ENCODE assay signal across 10 mouse cellular contexts in the genomic region with DNA sequence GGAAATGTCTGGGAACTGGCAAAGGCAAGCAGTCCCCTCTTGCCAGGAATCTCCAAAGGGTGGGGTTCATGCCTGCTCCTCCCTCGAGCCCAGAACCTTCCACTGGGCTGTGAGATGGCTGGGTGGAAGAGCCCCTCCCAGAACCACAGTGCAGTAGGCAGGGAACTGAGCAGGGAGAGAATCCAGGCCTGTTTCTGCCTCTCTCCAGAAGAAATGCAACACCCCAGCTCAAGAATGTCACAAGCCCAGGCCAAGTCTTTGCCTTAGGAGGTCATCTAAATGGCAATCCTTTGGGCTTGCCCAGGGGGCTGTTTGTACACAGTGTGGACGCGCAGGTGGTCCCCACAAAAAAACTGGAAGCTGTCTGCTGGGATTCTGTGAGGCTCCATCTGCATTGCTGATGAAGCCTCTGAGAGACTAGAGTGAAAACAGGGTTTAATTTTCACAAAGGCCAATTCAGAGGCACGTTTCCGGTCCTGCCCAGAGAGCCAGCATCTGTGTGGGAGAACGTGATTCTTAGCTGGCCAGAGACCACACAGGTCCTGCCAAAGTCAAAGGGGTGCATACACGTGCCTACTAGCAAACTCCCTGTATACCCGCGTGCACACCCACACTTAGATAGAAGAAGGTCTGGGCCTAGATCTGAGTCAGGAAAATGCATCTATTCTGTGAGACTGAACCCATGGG.
A peak's percentile ranks its signal among the peaks of the same experiment; 100 is the strongest.
DNase-seq lines count a peak whose midpoint lies in the region; ATAC-seq lines count a peak whose summit lies in the region.
"Had no signal": no experiment of that assay in that cellular context is flagged by ENCODE, and none has a peak within 500 bp of the region (broad histone marks: within the 10 kb centered on the region; RNA-seq: fewer than 3 reads in every experiment).

No protein-coding gene starts in this region.

- H3K4me2 ChIP-seq in heart, embryonic 16.5 days (ENCODE audit: low read depth, low read length): no peak overlapping the region
- H3K4me2 ChIP-seq in midbrain, embryonic 16.5 days (ENCODE audit: low read length): no peak overlapping the region
- H3K4me2 ChIP-seq: limb, embryonic 12.5 days had no signal

- no peak overlapping the region for H3K4me3 ChIP-seq in heart, embryonic 16.5 days (ENCODE audit: low read length)
- H3K4me3 ChIP-seq in midbrain, embryonic 16.5 days (ENCODE audit: low read depth, low read length): no peak overlapping the region
- H3K4me3 ChIP-seq: limb, embryonic 12.5 days had no signal

- WGBS in heart, embryonic 16.5 days: 66% methylated on average over 9 of the region's 9 CpGs
- 37% methylated on average over 9 of the region's 9 CpGs for WGBS in midbrain, embryonic 16.5 days

- H3K27ac ChIP-seq in heart, embryonic 16.5 days (ENCODE audit: low read length): no peak overlapping the region; the same call in 1 of the 2 replicates
- H3K27ac ChIP-seq in midbrain, embryonic 16.5 days (ENCODE audit: low read length): 0 out of 2 replicates have a peak overlapping the region, but pooled peaks have one; percentile 18
- H3K27ac ChIP-seq: limb, embryonic 12.5 days had no signal

- intact Hi-C loops in left cerebral cortex, postnatal 4 days (cut with DNase I): no loop called here

- no peaks in the 10 kb centered on the region for H3K36me3 ChIP-seq in heart, embryonic 16.5 days (ENCODE audit: control insufficient read depth, insufficient read depth)
- H3K36me3 ChIP-seq in midbrain, embryonic 16.5 days (ENCODE audit: control insufficient read depth, insufficient read depth, low read length): no peaks in the 10 kb centered on the region
- H3K36me3 ChIP-seq: limb, embryonic 12.5 days had no signal

- DNase-seq in lung, adult 18-20 months: peak; percentile 13 to 26
- no peak for DNase-seq in lung, postnatal 4 days
- peak; percentile 24 for DNase-seq in brain, adult 2 months (ENCODE audit: low read depth, low spot score)
- DNase-seq in right cerebral cortex, postnatal 25 days: no peak
- DNase-seq in left cerebral cortex, postnatal 4 days: no peak
- DNase-seq: kidney, postnatal 25 days; thymus, adult 18-20 months had no signal

- 0 out of 2 replicates have a peak overlapping the region, but pooled peaks have one; percentile 9 for H3K9ac ChIP-seq in heart, embryonic 16.5 days (ENCODE audit: low read length)
- no peak overlapping the region for H3K9ac ChIP-seq in midbrain, embryonic 16.5 days (ENCODE audit: low read depth, low read length)
- H3K9ac ChIP-seq: limb, embryonic 12.5 days had no signal

- H3K4me1 ChIP-seq in heart, embryonic 16.5 days (ENCODE audit: control insufficient read depth, insufficient read depth, low read length): peaks cover 20% of the 10 kb centered on the region
- H3K4me1 ChIP-seq in midbrain, embryonic 16.5 days (ENCODE audit: control insufficient read depth, insufficient read depth, low read length): peaks cover 11% of the 10 kb centered on the region

- no peaks in the 10 kb centered on the region for H3K27me3 ChIP-seq in heart, embryonic 16.5 days (ENCODE audit: control insufficient read depth, insufficient read depth, low read length)
- no peaks in the 10 kb centered on the region for H3K27me3 ChIP-seq in midbrain, embryonic 16.5 days (ENCODE audit: control insufficient read depth, insufficient read depth, low read depth, low read length)

- no peak for ATAC-seq in heart, embryonic 16.5 days (replicated peaks; ENCODE audit: extremely low read depth, insufficient read depth, low FRiP score)
- ATAC-seq in midbrain, embryonic 16.5 days: no peak

- H3K9me3 ChIP-seq in heart, embryonic 16.5 days (replicated peaks; ENCODE audit: control insufficient read depth, low read length): no peaks in the 10 kb centered on the region
- H3K9me3 ChIP-seq in midbrain, embryonic 16.5 days (replicated peaks; ENCODE audit: control insufficient read depth, low read length, poor library complexity, severe bottlenecking): no peaks in the 10 kb centered on the region
- H3K9me3 ChIP-seq: limb, embryonic 12.5 days had no signal

Comparison
In these comparisons a context has a peak if more than half of its experiments do, and no peak if none do; other contexts are left out.
1. DNase-seq: peak in lung, adult 18-20 months (2 of 2) and brain, adult 2 months (single experiment); none in lung, postnatal 4 days (0 of 2), right cerebral cortex, postnatal 25 days (single experiment) and left cerebral cortex, postnatal 4 days (single experiment).